Mouse (Mus musculus): Measurements from ENCODE around the gene Klrb1a.

DNA sequence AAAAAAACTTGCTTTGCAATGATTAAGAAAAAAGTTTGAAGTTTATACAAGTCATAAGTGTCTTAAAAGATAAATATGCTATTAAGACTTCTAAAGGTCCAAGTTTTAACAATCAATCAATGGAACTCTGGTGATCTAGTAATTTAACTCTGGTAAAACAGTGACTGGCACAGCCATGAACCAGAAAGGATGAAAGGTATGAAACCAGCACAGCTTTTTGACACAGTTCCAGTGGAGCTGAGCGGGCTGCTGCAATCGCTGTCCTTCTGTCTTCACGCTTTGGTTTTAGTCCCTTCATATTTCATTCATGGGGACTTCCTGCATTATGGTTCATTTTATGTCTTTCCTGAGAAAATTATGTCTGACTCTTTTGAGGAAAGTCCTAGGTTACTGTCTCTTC, 26.3 kb upstream of the Klrb1a start:
- TF ChIP-seq POLR2A (IDR thresholded peaks at IDR 0.05; ENCODE audit: insufficient read length, low read depth) (no peak), E2F4 (IDR thresholded peaks at IDR 0.05; ENCODE audit: insufficient read depth) (no peak), TCF3 (IDR thresholded peaks at IDR 0.05; ENCODE audit: insufficient read length, low read depth) (no peak), USF1 (IDR thresholded peaks at IDR 0.05; ENCODE audit: low read depth) (no peak), MYOD1 (IDR thresholded peaks at IDR 0.05; ENCODE audit: control insufficient read depth in 1 of 3, insufficient read length in 2 of 3, low read depth in 2 of 3) (no peak), REST (IDR thresholded peaks at IDR 0.05; ENCODE audit: insufficient read depth, insufficient read length) (no peak), MAX (IDR thresholded peaks at IDR 0.05; ENCODE audit: low read depth) (no peak), MYOG (IDR thresholded peaks at IDR 0.05; ENCODE audit: control insufficient read depth in 1 of 3, insufficient read depth in 1 of 3, insufficient read length in 2 of 3, low read depth in 2 of 3) (no peak)

Measured in myocyte (in vitro differentiated cells).